Comparison of ENCODE assay signal across 16 mouse cellular contexts in the genomic region with DNA sequence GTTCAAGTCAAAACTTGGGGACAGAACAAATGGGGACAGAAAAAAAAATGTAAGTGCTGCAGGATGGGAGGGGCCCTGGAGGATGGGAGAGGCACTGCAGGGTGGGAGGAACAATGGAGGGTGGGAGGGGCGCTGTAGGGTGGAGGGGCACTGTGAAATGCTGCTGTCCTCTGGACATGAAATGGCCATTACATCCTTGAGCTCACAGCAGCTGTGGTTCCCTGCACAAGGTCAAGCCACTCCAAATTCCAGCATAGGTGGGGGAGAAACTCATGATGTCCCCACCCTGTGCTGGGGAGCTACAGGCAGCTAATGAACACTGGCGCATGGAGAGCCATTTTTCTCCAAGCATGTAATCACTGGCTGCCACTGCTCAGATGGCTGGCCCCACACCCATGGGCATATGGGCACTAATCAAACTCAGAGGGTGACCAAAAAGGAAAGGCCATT.
DNase-seq lines count a peak whose midpoint lies in the region; ATAC-seq and TF ChIP-seq lines count a peak whose summit lies in the region.
"Had no signal": no experiment of that assay in that cellular context is flagged by ENCODE, and none has a peak within 500 bp of the region (broad histone marks: within the 10 kb centered on the region; RNA-seq: fewer than 3 reads in every experiment).

No protein-coding gene starts in this region.

- no peak for TF ChIP-seq POLR2A in lung, adult 2 months (IDR thresholded peaks at IDR 0.05; ENCODE audit: borderline replicate concordance, extremely low read depth, low read depth, low read length)

- TF ChIP-seq EP300 in lung, postnatal 0 days (IDR thresholded peaks at IDR 0.05), result no peak

- H3K4me2 ChIP-seq in kidney, embryonic 15.5 days, result peak overlapping the region; percentile 9; the same call in 1 of the 2 replicates
- H3K4me2 ChIP-seq in lung, embryonic 14.5 days, result peak overlapping the region; percentile 4; the same call in 1 of the 2 replicates
- H3K4me2 ChIP-seq in lung, postnatal 0 days (replicated peaks; ENCODE audit: low read depth, low read length), result no peak overlapping the region
- H3K4me2 ChIP-seq: embryonic facial prominence, embryonic 15.5 days; heart, embryonic 13.5 days; neural tube, embryonic 12.5 days had no signal

- no peaks in the 10 kb centered on the region for H3K36me3 ChIP-seq in kidney, embryonic 15.5 days
- no peaks in the 10 kb centered on the region for H3K36me3 ChIP-seq in lung, embryonic 14.5 days (ENCODE audit: insufficient read depth)
- no peaks in the 10 kb centered on the region for H3K36me3 ChIP-seq in lung, postnatal 0 days (ENCODE audit: insufficient read depth, low read length)
- H3K36me3 ChIP-seq: embryonic facial prominence, embryonic 15.5 days had no signal

- peak; percentile 89 for ATAC-seq in kidney, embryonic 15.5 days (replicated peaks; ENCODE audit: low FRiP score)
- ATAC-seq in lung, embryonic 14.5 days (ENCODE audit: insufficient read depth), result no peak
- peak; percentile 86 for ATAC-seq in lung, postnatal 0 days
- no peak for ATAC-seq in erythroid progenitor cell, adult 5-6 weeks (replicated peaks; ENCODE audit: low FRiP score, poor library complexity, severe bottlenecking)

- peak overlapping the region; percentile 14; the same call in 1 of the 2 replicates for H3K27ac ChIP-seq in kidney, embryonic 15.5 days
- no peak overlapping the region for H3K27ac ChIP-seq in lung, embryonic 14.5 days (ENCODE audit: low read depth)
- H3K27ac ChIP-seq in lung, postnatal 0 days (ENCODE audit: low read length), result 0 out of 2 replicates have a peak overlapping the region, but pooled peaks have one; percentile 22
- H3K27ac ChIP-seq: embryonic facial prominence, embryonic 15.5 days; heart, embryonic 13.5 days; left cerebral cortex, adult 2 months; neural tube, embryonic 12.5 days had no signal

- DNase-seq in kidney, adult 9 months, result no peak
- DNase-seq in lung, embryonic 14.5 days, result no peak
- DNase-seq in lung, adult 2 months, result no peak
- DNase-seq in lung, postnatal 0 days (ENCODE audit: low spot score), result peak; percentile 65
- DNase-seq in urinary bladder, postnatal 25 days (ENCODE audit: low spot score), result no peak
- DNase-seq: embryo, embryonic 11 days; heart, adult 11 months; heart, postnatal 36 days; spleen, adult 18-20 months; thymus, adult 2 months had no signal

- H3K4me1 ChIP-seq in kidney, embryonic 15.5 days, result peaks cover 14% of the 10 kb centered on the region
- no peaks in the 10 kb centered on the region; the same call in 1 of the 2 replicates for H3K4me1 ChIP-seq in lung, embryonic 14.5 days (ENCODE audit: insufficient read depth)
- H3K4me1 ChIP-seq in lung, adult 2 months (ENCODE audit: control insufficient read depth, insufficient read depth, low read length), result peaks cover 4% of the 10 kb centered on the region
- no peaks in the 10 kb centered on the region for H3K4me1 ChIP-seq in lung, postnatal 0 days (ENCODE audit: insufficient read depth, low read depth, low read length)
- H3K4me1 ChIP-seq: heart, embryonic 13.5 days; neural tube, embryonic 12.5 days had no signal

- H3K9ac ChIP-seq in kidney, embryonic 15.5 days, result no peak overlapping the region
- no peak overlapping the region for H3K9ac ChIP-seq in lung, embryonic 14.5 days
- no peak overlapping the region for H3K9ac ChIP-seq in lung, postnatal 0 days (replicated peaks; ENCODE audit: low read depth)
- H3K9ac ChIP-seq: embryonic facial prominence, embryonic 15.5 days; heart, embryonic 13.5 days; neural tube, embryonic 12.5 days had no signal

- H3K27me3 ChIP-seq in kidney, embryonic 15.5 days, result no peaks in the 10 kb centered on the region
- no peaks in the 10 kb centered on the region for H3K27me3 ChIP-seq in lung, embryonic 14.5 days (ENCODE audit: insufficient read depth, low read length)
- H3K27me3 ChIP-seq in lung, postnatal 0 days (replicated peaks; ENCODE audit: insufficient read depth, low read length), result no peaks in the 10 kb centered on the region
- H3K27me3 ChIP-seq: embryonic facial prominence, embryonic 15.5 days; heart, embryonic 13.5 days; neural tube, embryonic 12.5 days had no signal

- WGBS in kidney, embryonic 15.5 days, result 50% methylated on average over 2 of the region's 2 CpGs
- 63% methylated on average over 2 of the region's 2 CpGs for WGBS in lung, embryonic 14.5 days
- 57% methylated on average over 2 of the region's 2 CpGs for WGBS in lung, adult 2 months
- 57% methylated on average over 2 of the region's 2 CpGs for WGBS in lung, postnatal 0 days

- no peaks in the 10 kb centered on the region for H3K9me3 ChIP-seq in kidney, embryonic 15.5 days (replicated peaks)
- no peaks in the 10 kb centered on the region for H3K9me3 ChIP-seq in lung, embryonic 14.5 days (ENCODE audit: low read depth, low read length)
- H3K9me3 ChIP-seq in lung, postnatal 0 days (ENCODE audit: low read length), result no peaks in the 10 kb centered on the region
- H3K9me3 ChIP-seq: embryonic facial prominence, embryonic 15.5 days; neural tube, embryonic 12.5 days had no signal

- TF ChIP-seq CTCF in lung, embryonic 14.5 days (IDR thresholded peaks at IDR 0.05; ENCODE audit: low read depth), result peak; percentile 38
- no peak for TF ChIP-seq CTCF in lung, adult 2 months (IDR thresholded peaks at IDR 0.05; ENCODE audit: insufficient read depth, low read length)
- TF ChIP-seq CTCF in lung, postnatal 0 days (IDR thresholded peaks at IDR 0.05), result peak; percentile 49

- H3K4me3 ChIP-seq in kidney, embryonic 15.5 days (replicated peaks), result no peak overlapping the region
- H3K4me3 ChIP-seq in lung, embryonic 14.5 days (ENCODE audit: low read depth, low read length), result no peak overlapping the region
- H3K4me3 ChIP-seq in lung, adult 2 months (replicated peaks; ENCODE audit: extremely low read depth, low read depth, low read length), result no peak overlapping the region
- no peak overlapping the region for H3K4me3 ChIP-seq in lung, postnatal 0 days (ENCODE audit: low read depth, low read length)
- H3K4me3 ChIP-seq: embryonic facial prominence, embryonic 15.5 days; heart, embryonic 13.5 days; left cerebral cortex, adult 2 months; neural tube, embryonic 12.5 days had no signal

Comparison
In these comparisons a context has a peak if more than half of its experiments do, and no peak if none do; other contexts are left out.
1. ATAC-seq: peak in kidney, embryonic 15.5 days (single experiment) and lung, postnatal 0 days (single experiment); none in lung, embryonic 14.5 days (single experiment) and erythroid progenitor cell, adult 5-6 weeks (single experiment).